Mouse (Mus musculus) lung, embryonic 16.5 days (tissue): ENCODE results near the gene Gm9780. TPM values are rescaled to one million over a fixed set of nuclear protein-coding genes. Genes with fewer than 3 reads are reported as not detected.
"Not testable (repeated sequence)": the region's sequence is repeated elsewhere in the genome, so short reads cannot be mapped to it uniquely, and the experiment has no call there.

Experiments
- ATAC-seq: fragments of 200-750 bp; cut with Nextera tagmentation; 2 replicates; pipeline ENCODE4 v1.8.0; 2017; ENCODE audit warnings: low read depth, mild to moderate bottlenecking, moderate library complexity
- H3K27ac ChIP-seq: fragments of 300-500 bp; sonication (generic); 2 replicates; pipeline ENCODE4 v1.5.1; 2014; ENCODE audit warnings: mild to moderate bottlenecking, control low read depth, low read length
- H3K27me3 ChIP-seq: fragments of 300-500 bp; sonication (generic); 2 replicates; pipeline ENCODE4 v1.6.1; 2014; ENCODE audit warnings: low read depth, low read length, mixed read lengths; ENCODE audit not compliant: control insufficient read depth, insufficient read depth
- H3K36me3 ChIP-seq: fragments of 300-500 bp; sonication (generic); 2 replicates; pipeline ENCODE4 v1.6.1; 2014; ENCODE audit warnings: low read length; ENCODE audit not compliant: control insufficient read depth, insufficient read depth
- H3K4me1 ChIP-seq: fragments of 300-500 bp; sonication (generic); replicated peaks from 2 replicates; pipeline ENCODE4 v1.6.1; 2014; ENCODE audit warnings: low read length, mixed read lengths; ENCODE audit not compliant: control insufficient read depth, insufficient read depth
- H3K4me2 ChIP-seq: fragments of 300-500 bp; sonication (generic); 2 replicates; pipeline ENCODE4 v1.6.1; 2014; ENCODE audit warnings: low read depth, low read length, control low read depth
- H3K4me3 ChIP-seq: fragments of 300-500 bp; sonication (generic); 2 replicates; pipeline ENCODE4 v1.5.1; 2014; ENCODE audit warnings: mild to moderate bottlenecking, low read length, control low read depth
- H3K9ac ChIP-seq: fragments of 300-500 bp; sonication (generic); 2 replicates; pipeline ENCODE4 v1.6.1; 2014; ENCODE audit warnings: low read length, control low read depth
- H3K9me3 ChIP-seq: fragments of 300-500 bp; sonication (generic); 2 replicates; pipeline ENCODE4 v1.6.1; 2016; ENCODE audit warnings: low read length; ENCODE audit not compliant: control insufficient read depth
- WGBS: fragments of 180-500 bp; shearing (Covaris S2); extraction: QIAGEN DNeasy Blood & Tissue Kit; methylation state at CpG from one replicate; pipeline ENCODE4 v1.1.7; 2014; 5-methylcytosine and 5-hydroxymethylcytosine counted together
- polyA plus RNA-seq: library from polyadenylated mRNA; unstranded; fragments of >200 nt; fragmentation: Nextera tagmentation; extraction: Ambion mirVana; gene quantifications from 2 replicates; pipeline ENCODE4 v1.2.1, GENCODE M21; 2015

Gene Gm9780
- polyA plus RNA-seq, 1 experiment from 2014 or later: 101 TPM

GRCm38 (mm10) chr14:26047026-26047425, 4.5 kb upstream of the Gm9780 start:
- H3K4me1 ChIP-seq, H3K9me3 ChIP-seq, H3K9ac ChIP-seq, H3K4me2 ChIP-seq, H3K36me3 ChIP-seq, H3K4me3 ChIP-seq, H3K27ac ChIP-seq, ATAC-seq, H3K27me3 ChIP-seq: not testable (repeated sequence)
- WGBS: no CpG with 5 or more reads among the region's 8 CpGs

DNA sequence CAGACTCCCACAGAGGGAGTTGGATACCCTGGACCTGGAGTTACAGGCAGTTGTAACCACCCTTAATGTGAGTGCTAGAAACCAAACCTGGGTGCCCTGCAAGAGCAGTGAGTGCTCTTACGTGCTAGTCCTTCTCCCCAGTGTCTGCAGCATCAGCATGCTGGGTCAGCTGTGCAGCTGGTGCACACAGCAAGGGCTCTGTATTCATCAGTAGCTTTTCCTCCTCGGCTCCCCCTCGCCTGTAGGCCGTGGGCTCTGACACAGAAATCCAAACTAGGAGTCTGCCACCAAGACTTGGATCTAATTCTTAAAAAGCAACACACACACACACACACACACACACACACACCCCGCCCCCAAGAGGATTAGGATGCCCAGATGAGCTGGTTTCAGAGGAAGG, 2.5 kb upstream of the Gm9780 start:
- not testable (repeated sequence) for H3K4me3 ChIP-seq, ATAC-seq, H3K9me3 ChIP-seq, H3K27ac ChIP-seq, H3K4me2 ChIP-seq, H3K9ac ChIP-seq, H3K4me1 ChIP-seq, H3K27me3 ChIP-seq, H3K36me3 ChIP-seq
- WGBS: no CpG with 5 or more reads among the region's 5 CpGs

- not testable (repeated sequence) for H3K9ac ChIP-seq, H3K27ac ChIP-seq, H3K27me3 ChIP-seq, H3K4me1 ChIP-seq, H3K9me3 ChIP-seq, H3K4me3 ChIP-seq, H3K4me2 ChIP-seq, H3K36me3 ChIP-seq
- WGBS: no CpG with 5 or more reads among the region's 6 CpGs
- ATAC-seq: peak; percentile 78
Observed at GRCm38 (mm10) chr14:26035439-26035838, 7.1 kb downstream of the Gm9780 start.

GRCm38 (mm10) chr14:26034364-26034763, 8.1 kb downstream of the Gm9780 start:
- H3K9me3 ChIP-seq, H3K36me3 ChIP-seq, H3K4me3 ChIP-seq, H3K4me1 ChIP-seq, H3K27ac ChIP-seq, H3K4me2 ChIP-seq, H3K9ac ChIP-seq, H3K27me3 ChIP-seq: not testable (repeated sequence)
- ATAC-seq: peak; percentile 60
- WGBS: no CpG with 5 or more reads among the region's 3 CpGs

- H3K9ac ChIP-seq, H3K4me3 ChIP-seq, H3K4me1 ChIP-seq, ATAC-seq, H3K9me3 ChIP-seq, H3K36me3 ChIP-seq, H3K4me2 ChIP-seq, H3K27ac ChIP-seq, H3K27me3 ChIP-seq: not testable (repeated sequence)
- no CpG with 5 or more reads among the region's 12 CpGs for WGBS
Observed at GRCm38 (mm10) chr14:26025653-26026052, 16.9 kb downstream of the Gm9780 start.

DNA sequence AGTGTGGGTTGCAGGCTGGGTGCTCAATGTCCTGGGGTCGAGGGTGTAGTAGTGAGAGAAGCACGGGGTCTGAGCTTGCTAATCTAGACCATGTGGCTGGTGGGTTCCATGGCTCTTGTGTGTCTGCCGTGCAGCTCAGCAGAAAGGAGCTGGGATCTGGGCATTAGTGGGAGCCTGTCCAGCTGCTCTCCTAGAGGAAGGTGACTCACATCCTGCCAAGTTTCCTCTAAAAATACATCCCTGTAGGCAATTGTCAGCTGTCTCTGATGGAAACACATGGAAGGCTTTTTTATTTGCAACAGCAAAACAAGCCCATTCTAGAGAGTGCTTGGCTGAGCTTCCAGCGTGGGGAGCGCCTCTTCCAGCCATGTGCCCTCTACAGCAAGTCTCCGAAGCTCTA, 19.7 kb downstream of the Gm9780 start:
- peak; percentile 43; the same call in 1 of the 2 replicates for ATAC-seq

DNA sequence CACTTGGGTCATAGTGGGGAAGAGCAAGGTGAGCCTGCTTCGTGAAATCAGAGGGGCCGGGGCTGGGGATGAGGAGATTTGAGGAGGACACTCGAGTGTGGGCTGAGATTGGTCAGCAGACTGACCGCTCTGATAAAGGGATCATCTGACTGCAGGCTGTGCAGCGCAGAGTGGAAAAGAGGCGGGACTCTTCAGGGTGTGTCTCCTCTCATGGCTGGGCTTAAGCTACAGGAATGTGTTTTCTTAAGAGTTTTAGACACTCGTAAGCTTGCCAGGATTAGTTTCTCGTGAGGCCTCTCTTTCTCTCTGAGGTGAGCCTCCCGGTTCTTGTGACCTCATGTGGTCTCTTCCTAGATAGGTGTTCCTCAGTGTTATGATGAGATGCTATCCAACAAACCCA, 21.0 kb downstream of the Gm9780 start:
- H3K4me2 ChIP-seq, H3K4me3 ChIP-seq, H3K9ac ChIP-seq, H3K4me1 ChIP-seq, H3K9me3 ChIP-seq, H3K36me3 ChIP-seq, H3K27ac ChIP-seq, H3K27me3 ChIP-seq, ATAC-seq: not testable (repeated sequence)
- WGBS: no CpG with 5 or more reads among the region's 9 CpGs

More for the DNA sequence above, 19.7 kb downstream of the Gm9780 start:
- not testable (repeated sequence) for H3K9ac ChIP-seq, H3K9me3 ChIP-seq, H3K27ac ChIP-seq, H3K4me3 ChIP-seq, H3K36me3 ChIP-seq, H3K4me1 ChIP-seq, H3K27me3 ChIP-seq, H3K4me2 ChIP-seq
- no CpG with 5 or more reads among the region's 6 CpGs for whole genome bisulfite sequencing

DNA sequence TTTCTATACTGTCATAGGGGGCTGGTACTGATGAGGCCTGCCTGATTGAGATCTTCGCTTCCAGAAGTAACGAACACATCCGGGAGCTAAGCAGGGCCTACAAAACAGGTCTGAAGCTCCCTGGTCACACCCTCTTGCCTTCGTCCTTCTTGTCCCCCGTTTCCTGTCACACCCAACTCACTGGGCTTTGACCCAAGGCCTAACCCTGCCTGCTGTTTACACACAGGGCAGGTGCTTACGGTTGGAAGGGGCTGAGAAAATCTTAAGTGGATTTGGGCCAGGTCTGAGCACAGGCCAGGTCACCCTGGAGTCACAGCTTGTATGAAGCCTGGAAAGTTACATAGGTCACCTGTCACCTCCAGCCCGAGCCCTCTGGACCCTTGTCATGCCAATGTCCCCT, 26.1 kb downstream of the Gm9780 start:
- not testable (repeated sequence) for H3K9me3 ChIP-seq, H3K4me2 ChIP-seq, H3K4me1 ChIP-seq, H3K4me3 ChIP-seq, H3K27ac ChIP-seq, H3K36me3 ChIP-seq, ATAC-seq, H3K9ac ChIP-seq, H3K27me3 ChIP-seq
- no CpG with 5 or more reads among the region's 7 CpGs for WGBS

- WGBS: no CpG with 5 or more reads among the region's 2 CpGs
- H3K9me3 ChIP-seq, H3K9ac ChIP-seq, H3K36me3 ChIP-seq, H3K27me3 ChIP-seq, H3K4me3 ChIP-seq, H3K4me2 ChIP-seq, H3K27ac ChIP-seq, H3K4me1 ChIP-seq: not testable (repeated sequence)
- peak; percentile 67 for ATAC-seq
Observed at GRCm38 (mm10) chr14:26007462-26007861, 35.0 kb downstream of the Gm9780 start.

DNA sequence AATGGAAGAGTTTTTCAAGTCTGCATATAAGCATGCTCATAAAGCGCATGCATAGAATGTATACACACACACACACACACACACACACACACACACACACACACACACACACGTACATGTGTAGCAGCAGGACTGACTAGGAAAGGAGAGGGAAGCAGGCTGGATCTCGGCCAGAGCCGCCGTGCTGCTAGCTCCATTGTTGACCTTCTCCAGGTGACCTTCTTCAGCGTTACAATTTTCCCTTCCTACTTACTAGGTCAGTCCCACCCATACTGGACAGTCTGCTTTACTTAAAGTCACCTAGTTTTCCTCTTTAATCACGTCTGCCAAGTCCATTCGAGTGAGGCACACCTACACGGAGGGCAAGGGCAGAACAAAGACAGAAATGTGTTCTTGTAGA, 60.6 kb downstream of the Gm9780 start:
- H3K4me3 ChIP-seq, H3K9ac ChIP-seq, H3K36me3 ChIP-seq, H3K9me3 ChIP-seq, H3K4me1 ChIP-seq, H3K4me2 ChIP-seq, H3K27me3 ChIP-seq, H3K27ac ChIP-seq: not testable (repeated sequence)
- 28% methylated on average over 4 of the region's 9 CpGs for WGBS
- peak; percentile 64 for ATAC-seq
